Mouse (Mus musculus) heart, adult 2 months (tissue): Measurements from ENCODE around the gene Fetub. TPM values are rescaled to one million over a fixed set of nuclear protein-coding genes. Genes with fewer than 3 reads are reported as not detected.

Experiments
- DNase-seq, 2 experiments: peaks; one replicate each; pipeline ENCODE4 v3.0.0; 2021
- H3K27ac ChIP-seq: fragments of 200-600 bp; 2 replicates; pipeline ENCODE4 v1.8.1; 2022
- H3K27me3 ChIP-seq: fragments of 200-500 bp; 2 replicates; pipeline ENCODE4 v1.6.1; 2012; ENCODE audit warnings: mild to moderate bottlenecking, low read length, inconsistent platforms, mixed read lengths; ENCODE audit not compliant: control insufficient read depth, insufficient read depth
- H3K36me3 ChIP-seq: fragments of 200-500 bp; 2 replicates; pipeline ENCODE4 v1.6.1; 2012; ENCODE audit warnings: low read length, inconsistent platforms; ENCODE audit not compliant: control insufficient read depth, insufficient read depth
- H3K4me1 ChIP-seq: fragments of 200-500 bp; 2 replicates; pipeline ENCODE4 v1.6.1; 2011; ENCODE audit warnings: low read length; ENCODE audit not compliant: control insufficient read depth, insufficient read depth
- H3K4me3 ChIP-seq: fragments of 200-600 bp; 2 replicates; pipeline ENCODE4 v1.8.1; 2022
- H3K79me2 ChIP-seq: fragments of 200-500 bp; replicated peaks from 2 replicates; pipeline ENCODE4 v1.6.1; 2012; ENCODE audit warnings: mild to moderate bottlenecking, inconsistent platforms, low read length, moderate library complexity, mixed read lengths; ENCODE audit not compliant: control insufficient read depth, insufficient read depth
- H3K9ac ChIP-seq: fragments of 200-500 bp; 2 replicates; pipeline ENCODE4 v1.6.1; 2012; ENCODE audit warnings: low read depth, mild to moderate bottlenecking, control low read depth, inconsistent platforms, low read length, mixed read lengths
- CTCF ChIP-seq: fragments of 200-600 bp; IDR thresholded peaks from 2 replicates; pipeline ENCODE4 v1.8.1; 2022; ENCODE audit warnings: antibody characterized with exemption, mild to moderate bottlenecking, moderate library complexity
- EP300 ChIP-seq: fragments of 200-500 bp; IDR thresholded peaks from 2 replicates; pipeline ENCODE4 v1.6.1; 2011; ENCODE audit warnings: low read depth, low read length, control low read depth; ENCODE audit not compliant: insufficient read depth
- POLR2A ChIP-seq: fragments of 200-500 bp; IDR thresholded peaks from 2 replicates; pipeline ENCODE4 v1.6.1; 2011; ENCODE audit warnings: mild to moderate bottlenecking, low read depth, low read length, control low read depth; ENCODE audit not compliant: insufficient read depth
- WGBS: fragments of 180-500 bp; shearing (Covaris S2); methylation state at CpG from one replicate; pipeline ENCODE4 v1.1.7; 2018; 5-methylcytosine and 5-hydroxymethylcytosine counted together
- intact Hi-C: fragments of 180-260 bp; cut with DNase I; formaldehyde crosslinking; loops from one replicate; pipeline ENCODE4 v1.15.1; 2025
- polyA plus RNA-seq: library from polyadenylated mRNA; depleted of rRNA; stranded (reverse); fragments of >200 nt; gene quantifications from 2 replicates; pipeline ENCODE4 v1.2.3, GENCODE M21; 2012
- total RNA-seq, 2 experiments: library from RNA; stranded (reverse); gene quantifications; 2 replicates each; pipeline ENCODE4 v1.2.3; 2021

The Fetub gene
- total and polyA plus RNA-seq, 3 experiments = 0.27 to 0.86 (median 0.57) TPM

DNA sequence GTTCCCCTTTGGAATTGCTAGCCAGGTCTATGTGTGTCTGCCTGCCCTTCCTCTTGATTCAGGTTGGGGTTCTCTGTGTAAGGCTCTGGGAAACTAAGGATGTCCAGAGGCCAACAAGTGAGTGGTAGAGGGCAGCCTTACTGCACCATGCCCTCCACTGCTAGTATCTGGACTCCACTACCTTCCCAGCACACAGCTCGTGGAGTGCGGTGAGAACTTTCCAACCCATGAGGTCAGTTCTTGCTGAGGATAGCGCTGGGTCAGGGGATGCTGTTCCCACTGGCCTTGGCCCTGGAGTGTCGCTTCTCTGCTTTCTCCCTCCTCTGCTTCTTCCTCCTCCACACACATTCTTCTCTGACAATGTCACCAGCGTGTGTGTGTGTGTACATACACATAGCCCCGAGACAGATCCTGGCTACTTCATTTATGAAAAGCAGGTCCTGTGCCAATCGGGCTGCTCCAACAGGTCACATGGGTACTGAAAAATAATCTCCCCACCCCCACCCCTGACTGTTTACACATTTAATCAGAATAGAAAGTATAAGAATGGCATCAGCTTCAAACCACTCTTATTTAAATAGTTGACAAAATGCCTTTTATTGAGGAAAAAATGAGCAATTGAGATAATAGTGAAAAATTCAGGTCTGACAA, 38.1 kb upstream of the Fetub start:
- Histone ChIP-seq H3K79me2 (no peaks in the 10 kb centered on the region), H3K4me3 (no peak overlapping the region), H3K36me3 (no peaks in the 10 kb centered on the region), H3K9ac (no peak overlapping the region), H3K27me3 (no peaks in the 10 kb centered on the region), H3K4me1 (peaks cover 5% of the 10 kb centered on the region), H3K27ac (no peak overlapping the region)
- 49% methylated on average over 7 of the region's 7 CpGs for WGBS
- DNase-seq = no peak
- intact Hi-C loops = loop anchor here (5.0 kb wide), 1 partner anchor 72 kb away; the partner anchor contains the start of gene Hrg
- TF ChIP-seq CTCF (no peak), EP300 (no peak), POLR2A (no peak)

DNA sequence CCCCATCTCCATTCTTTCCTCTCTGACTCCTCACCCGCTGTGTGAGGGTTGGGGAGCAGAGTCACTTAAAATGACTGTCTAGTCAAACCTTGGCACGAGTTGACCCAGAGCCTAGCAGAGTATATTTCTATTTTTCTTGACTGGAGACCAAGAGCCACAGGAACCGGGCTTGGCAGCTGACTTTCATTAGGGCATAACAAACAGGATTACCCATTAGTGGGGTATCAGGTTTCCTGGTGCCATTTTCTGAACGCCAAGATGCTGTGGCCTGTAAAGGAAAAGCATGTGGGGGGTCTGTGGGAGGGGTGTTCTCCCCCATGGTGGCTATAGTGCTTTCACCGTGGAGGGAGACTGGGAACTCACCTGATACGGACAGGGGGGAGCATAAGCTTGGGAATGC, 37.2 kb upstream of the Fetub start:
- DNase-seq = no peak
- WGBS = 29% methylated on average over 6 of the region's 6 CpGs

DNA sequence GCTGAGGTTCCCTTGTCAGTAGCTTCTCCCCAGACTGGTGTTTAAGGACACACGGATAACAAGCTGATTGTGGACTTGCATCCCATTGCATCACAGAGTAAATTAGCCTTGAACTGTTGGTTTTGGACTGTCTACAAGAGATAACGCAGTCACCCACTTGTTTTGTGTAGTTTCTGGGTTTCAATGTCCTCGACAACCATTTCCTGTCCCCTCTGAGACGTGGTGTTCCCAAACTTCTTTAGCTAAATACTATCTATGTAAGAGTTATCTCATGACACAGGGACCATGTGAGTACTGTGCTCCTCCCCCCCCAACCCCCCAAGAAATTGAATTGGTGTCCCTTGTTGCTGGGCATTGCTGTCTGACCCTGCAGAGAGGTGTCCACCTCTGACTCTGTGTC, 36.6 kb upstream of the Fetub start:
- no peak overlapping the region for H3K4me3 ChIP-seq
- WGBS = 34% methylated on average over 4 of the region's 4 CpGs
- no peak overlapping the region for H3K9ac ChIP-seq
- H3K27me3 ChIP-seq = no peaks in the 10 kb centered on the region
- TF ChIP-seq CTCF (no peak), EP300 (no peak), POLR2A (no peak)
- no peak overlapping the region for H3K27ac ChIP-seq
- no peak for DNase-seq
- peaks cover 5% of the 10 kb centered on the region for H3K4me1 ChIP-seq
- H3K36me3 ChIP-seq = no peaks in the 10 kb centered on the region
- intact Hi-C loops = no loop called here
- no peaks in the 10 kb centered on the region for H3K79me2 ChIP-seq

More for the DNA sequence above, 37.2 kb upstream of the Fetub start:
- Histone ChIP-seq H3K4me1 (peaks cover 5% of the 10 kb centered on the region), H3K79me2 (no peaks in the 10 kb centered on the region), H3K36me3 (no peaks in the 10 kb centered on the region), H3K27me3 (no peaks in the 10 kb centered on the region), H3K9ac (no peak overlapping the region), H3K4me3 (no peak overlapping the region), H3K27ac (no peak overlapping the region)
- TF ChIP-seq EP300 = no peak
- no peak for TF ChIP-seq POLR2A
- TF ChIP-seq CTCF = no peak
- intact Hi-C loops = no loop called here

DNA sequence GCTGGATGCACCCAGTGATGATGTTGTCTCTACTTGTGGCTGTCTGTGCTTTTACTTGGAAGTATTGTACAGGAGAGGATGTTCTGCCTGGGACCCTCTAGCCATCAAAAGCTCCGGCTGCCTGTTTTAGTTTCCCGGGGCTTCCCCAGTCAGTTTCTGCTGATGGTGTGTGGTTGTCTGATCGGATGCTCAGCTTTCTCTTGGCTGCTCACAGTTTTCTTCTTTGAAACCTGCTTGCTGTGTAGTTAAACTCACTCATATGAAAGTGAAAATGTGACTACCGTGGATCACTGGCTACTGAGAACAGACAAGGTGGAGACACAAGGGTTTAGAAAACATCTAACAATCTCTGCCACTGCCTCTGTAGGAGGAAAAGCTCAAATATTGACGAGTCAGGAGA, 34.7 kb upstream of the Fetub start:
- Histone ChIP-seq H3K4me3 (no peak overlapping the region), H3K27ac (no peak overlapping the region), H3K4me1 (peaks cover 5% of the 10 kb centered on the region), H3K79me2 (no peaks in the 10 kb centered on the region), H3K9ac (no peak overlapping the region), H3K27me3 (no peaks in the 10 kb centered on the region), H3K36me3 (no peaks in the 10 kb centered on the region)
- no peak for TF ChIP-seq POLR2A
- no peak for TF ChIP-seq CTCF
- TF ChIP-seq EP300 = no peak
- WGBS = 77% methylated on average over 5 of the region's 5 CpGs
- intact Hi-C loops = no loop called here
- no peak for DNase-seq

DNA sequence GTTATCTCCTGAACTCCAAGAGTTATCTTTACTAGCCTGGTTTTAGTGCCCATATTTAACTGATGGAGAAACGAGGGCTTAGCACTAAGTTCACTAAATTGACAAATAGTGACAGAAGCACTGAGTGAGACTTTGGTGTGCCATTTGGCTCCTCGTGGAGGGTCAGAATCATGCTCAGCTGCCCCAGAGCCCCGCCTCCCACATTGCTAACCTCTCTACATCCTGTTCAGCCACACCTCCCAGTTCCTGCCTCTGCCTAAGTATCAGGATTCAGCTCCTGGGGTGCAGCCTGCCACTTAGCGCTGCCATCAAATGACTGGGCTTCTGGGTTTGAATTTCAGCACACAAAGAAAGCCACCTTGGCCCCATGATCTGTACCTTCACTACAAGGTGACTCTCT, 32.8 kb upstream of the Fetub start:
- H3K36me3 ChIP-seq = no peaks in the 10 kb centered on the region
- no peak overlapping the region for H3K27ac ChIP-seq
- H3K4me3 ChIP-seq = no peak overlapping the region
- H3K9ac ChIP-seq = no peak overlapping the region
- peaks cover 1% of the 10 kb centered on the region for H3K4me1 ChIP-seq
- no peaks in the 10 kb centered on the region for H3K27me3 ChIP-seq
- H3K79me2 ChIP-seq = no peaks in the 10 kb centered on the region
- WGBS = 29% methylated on average over 4 of the region's 4 CpGs
- TF ChIP-seq CTCF (no peak), EP300 (no peak), POLR2A (no peak)
- DNase-seq = no peak
- intact Hi-C loops = no loop called here

DNA sequence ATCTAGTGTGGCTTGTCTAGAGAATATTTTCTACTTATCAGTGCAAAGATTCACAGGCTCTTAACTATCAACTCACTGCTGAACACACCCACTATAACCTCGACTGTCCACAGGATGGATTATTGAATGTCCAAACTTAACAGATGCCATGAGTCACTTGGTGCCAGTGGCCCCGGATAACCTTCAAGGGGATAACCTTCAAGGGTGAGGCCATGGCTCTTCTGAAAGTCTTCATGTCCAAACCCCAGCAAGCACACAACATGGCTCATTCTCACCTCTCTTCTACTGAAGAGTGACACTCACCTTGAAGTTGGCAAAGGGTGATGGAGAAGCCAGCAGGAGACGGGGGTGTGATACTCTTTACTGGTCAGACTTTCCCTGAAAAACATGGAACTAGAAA, 31.4 kb upstream of the Fetub start:
- TF ChIP-seq POLR2A (no peak), CTCF (no peak), EP300 (no peak)
- Histone ChIP-seq H3K79me2 (no peaks in the 10 kb centered on the region), H3K27ac (no peak overlapping the region), H3K4me3 (no peak overlapping the region), H3K36me3 (no peaks in the 10 kb centered on the region), H3K9ac (no peak overlapping the region), H3K27me3 (no peaks in the 10 kb centered on the region), H3K4me1 (no peaks in the 10 kb centered on the region; the same call in 1 of the 2 replicates)
- 67% methylated on average over 3 of the region's 3 CpGs for WGBS
- DNase-seq = no peak
- intact Hi-C loops = no loop called here
